Comparison of ENCODE assay signal across 9 mouse cellular contexts in genomic region chr8:71324848-71325247, GRCm38 (mm10). TPM values are rescaled to one million over a fixed set of nuclear protein-coding genes. Genes with fewer than 3 reads are reported as not detected.
DNase-seq lines count a peak whose midpoint lies in the region; ATAC-seq and TF ChIP-seq lines count a peak whose summit lies in the region.
"Had no signal": no experiment of that assay in that cellular context is flagged by ENCODE, and none has a peak within 500 bp of the region (broad histone marks: within the 10 kb centered on the region; RNA-seq: fewer than 3 reads in every experiment).

No protein-coding gene starts in this region.

- H3K4me1 ChIP-seq in kidney, adult 2 months (ENCODE audit: control insufficient read depth, insufficient read depth, low read length), result no peaks in the 10 kb centered on the region
- no peaks in the 10 kb centered on the region for H3K4me1 ChIP-seq in kidney, embryonic 14.5 days (ENCODE audit: control insufficient read depth, insufficient read depth, low read length)
- no peaks in the 10 kb centered on the region for H3K4me1 ChIP-seq in G1E (ENCODE audit: insufficient read depth, low read depth, low read length)
- no peaks in the 10 kb centered on the region for H3K4me1 ChIP-seq in embryonic facial prominence, embryonic 14.5 days (ENCODE audit: control insufficient read depth, insufficient read depth, low read length)
- no peaks in the 10 kb centered on the region for H3K4me1 ChIP-seq in liver, embryonic 16.5 days (ENCODE audit: control insufficient read depth, low read depth, low read length)
- H3K4me1 ChIP-seq in hindbrain, embryonic 11.5 days (replicated peaks; ENCODE audit: control insufficient read depth, insufficient read depth, low read length), result no peaks in the 10 kb centered on the region

- no peak overlapping the region for H3K9ac ChIP-seq in kidney, embryonic 14.5 days (ENCODE audit: low read depth, low read length)
- H3K9ac ChIP-seq in embryonic facial prominence, embryonic 14.5 days (ENCODE audit: low read depth, low read length), result no peak overlapping the region
- no peak overlapping the region for H3K9ac ChIP-seq in liver, embryonic 16.5 days (ENCODE audit: low read depth, low read length)
- H3K9ac ChIP-seq in hindbrain, embryonic 11.5 days (ENCODE audit: low read depth, low read length), result no peak overlapping the region

- no peak overlapping the region for H3K27ac ChIP-seq in kidney, adult 2 months (ENCODE audit: insufficient read depth, low read depth, low read length)
- H3K27ac ChIP-seq in kidney, embryonic 14.5 days (ENCODE audit: low read depth, low read length), result no peak overlapping the region
- H3K27ac ChIP-seq in embryonic facial prominence, embryonic 14.5 days (replicated peaks; ENCODE audit: low read depth, low read length), result no peak overlapping the region
- H3K27ac ChIP-seq in liver, embryonic 16.5 days (ENCODE audit: low read length), result no peak overlapping the region
- no peak overlapping the region for H3K27ac ChIP-seq in hindbrain, embryonic 11.5 days (ENCODE audit: low read depth, low read length)

- H3K36me3 ChIP-seq in kidney, adult 2 months (ENCODE audit: control insufficient read depth, insufficient read depth, low read length), result no peaks in the 10 kb centered on the region
- H3K36me3 ChIP-seq in kidney, embryonic 14.5 days (ENCODE audit: control insufficient read depth, insufficient read depth, low read length), result peaks cover 58% of the 10 kb centered on the region
- H3K36me3 ChIP-seq in G1E (replicated peaks), result peaks cover 94% of the 10 kb centered on the region
- H3K36me3 ChIP-seq in embryonic facial prominence, embryonic 14.5 days (ENCODE audit: control insufficient read depth, insufficient read depth, low read length), result peaks cover 73% of the 10 kb centered on the region
- peaks cover 27% of the 10 kb centered on the region for H3K36me3 ChIP-seq in liver, embryonic 16.5 days (ENCODE audit: control insufficient read depth, insufficient read depth)
- H3K36me3 ChIP-seq in hindbrain, embryonic 11.5 days (ENCODE audit: control insufficient read depth, insufficient read depth, low read length), result peaks cover 8% of the 10 kb centered on the region; the same call in 1 of the 2 replicates

- TF ChIP-seq CTCF in kidney, adult 2 months (conservative IDR thresholded peaks at IDR 0.05; ENCODE audit: insufficient read depth, insufficient read length, low read depth, low read length), result peak; percentile 82
- TF ChIP-seq CTCF in G1E (IDR thresholded peaks at IDR 0.05; ENCODE audit: low read depth, low read length), result no peak

- H3K4me3 ChIP-seq in kidney, adult 2 months (ENCODE audit: insufficient read depth, low read depth, low read length), result no peak overlapping the region
- H3K4me3 ChIP-seq in kidney, embryonic 14.5 days (ENCODE audit: low read length), result no peak overlapping the region
- no peak overlapping the region for H3K4me3 ChIP-seq in G1E (ENCODE audit: low read depth, low read length)
- H3K4me3 ChIP-seq in embryonic facial prominence, embryonic 14.5 days (ENCODE audit: low read depth, low read length), result no peak overlapping the region
- no peak overlapping the region for H3K4me3 ChIP-seq in liver, embryonic 16.5 days (ENCODE audit: low read depth, low read length)
- H3K4me3 ChIP-seq in hindbrain, embryonic 11.5 days (ENCODE audit: low read depth, low read length), result no peak overlapping the region
- H3K4me3 ChIP-seq: megakaryocyte, embryonic 14.5 days had no signal

- 86% methylated on average over 1 of the region's 1 CpGs for WGBS in kidney, adult 2 months
- 85% methylated on average over 1 of the region's 1 CpGs for WGBS in kidney, embryonic 14.5 days
- 100% methylated on average over 1 of the region's 1 CpGs for WGBS in embryonic facial prominence, embryonic 14.5 days
- WGBS in liver, embryonic 16.5 days (ENCODE audit: insufficient replicate concordance), result 100% methylated on average over 1 of the region's 1 CpGs
- 100% methylated on average over 1 of the region's 1 CpGs for WGBS in hindbrain, embryonic 11.5 days

- no peaks in the 10 kb centered on the region for H3K9me3 ChIP-seq in kidney, embryonic 14.5 days (ENCODE audit: control insufficient read depth, low read length)
- no peaks in the 10 kb centered on the region for H3K9me3 ChIP-seq in G1E (replicated peaks)
- H3K9me3 ChIP-seq in embryonic facial prominence, embryonic 14.5 days (ENCODE audit: control insufficient read depth, low read length), result no peaks in the 10 kb centered on the region
- no peaks in the 10 kb centered on the region for H3K9me3 ChIP-seq in liver, embryonic 16.5 days (replicated peaks; ENCODE audit: control insufficient read depth, low read length)
- no peaks in the 10 kb centered on the region for H3K9me3 ChIP-seq in hindbrain, embryonic 11.5 days (ENCODE audit: control insufficient read depth, low read length)
- H3K9me3 ChIP-seq: megakaryocyte, embryonic 14.5 days had no signal

- peak; percentile 45 for DNase-seq in kidney, adult 2 months
- DNase-seq in G1E (ENCODE audit: low spot score), result peak; percentile 21
- DNase-seq in embryonic facial prominence, embryonic 14.5 days (ENCODE audit: low spot score), result peak; percentile 5
- no peak for DNase-seq in right cerebral cortex, postnatal 36 days (ENCODE audit: low spot score in 2 of 2)
- DNase-seq in cerebellum, adult 9-11 months, result no peak
- no peak for DNase-seq in hindbrain, embryonic 11.5 days (ENCODE audit: low spot score)

- no peak overlapping the region for H3K4me2 ChIP-seq in kidney, embryonic 14.5 days (replicated peaks; ENCODE audit: low read depth, low read length)
- H3K4me2 ChIP-seq in embryonic facial prominence, embryonic 14.5 days (ENCODE audit: low read depth, low read length), result no peak overlapping the region
- no peak overlapping the region for H3K4me2 ChIP-seq in liver, embryonic 16.5 days (ENCODE audit: low read depth, low read length)
- H3K4me2 ChIP-seq in hindbrain, embryonic 11.5 days (replicated peaks; ENCODE audit: low read depth, low read length), result no peak overlapping the region

- no peak for ATAC-seq in kidney, embryonic 14.5 days (ENCODE audit: low FRiP score, low TSS enrichment)
- ATAC-seq in G1E (ENCODE audit: extremely low read depth, insufficient number of reproducible peaks, low FRiP score, poor library complexity, severe bottlenecking), result no peak
- ATAC-seq in embryonic facial prominence, embryonic 14.5 days (ENCODE audit: low read depth), result no peak
- peak; percentile 30; the same call in 1 of the 2 replicates for ATAC-seq in liver, embryonic 16.5 days (ENCODE audit: low read depth)
- no peak for ATAC-seq in hindbrain, embryonic 11.5 days (ENCODE audit: low FRiP score)

- no peaks in the 10 kb centered on the region for H3K27me3 ChIP-seq in kidney, adult 2 months (replicated peaks; ENCODE audit: control insufficient read depth, insufficient read depth, low read length)
- no peaks in the 10 kb centered on the region for H3K27me3 ChIP-seq in kidney, embryonic 14.5 days (ENCODE audit: control insufficient read depth, insufficient read depth, low read length)
- H3K27me3 ChIP-seq in G1E (ENCODE audit: insufficient read depth, low read length), result no peaks in the 10 kb centered on the region
- H3K27me3 ChIP-seq in embryonic facial prominence, embryonic 14.5 days (replicated peaks; ENCODE audit: control insufficient read depth, insufficient read depth, low read length), result no peaks in the 10 kb centered on the region
- H3K27me3 ChIP-seq in liver, embryonic 16.5 days (ENCODE audit: control insufficient read depth, insufficient read depth, low read depth, low read length), result no peaks in the 10 kb centered on the region
- no peaks in the 10 kb centered on the region for H3K27me3 ChIP-seq in hindbrain, embryonic 11.5 days (ENCODE audit: control insufficient read depth, insufficient read depth, low read length)
- H3K27me3 ChIP-seq: megakaryocyte, embryonic 14.5 days had no signal

- TF ChIP-seq POLR2A in kidney, adult 2 months (IDR thresholded peaks at IDR 0.05; ENCODE audit: low read depth, low read length), result no peak

RNA-seq across cellular contexts. Expression of gene Use1, which starts 41.8 kb away (rescaled TPM):
- 111 and 127 TPM in 2 replicates for polyA plus RNA-seq in kidney, adult 2 months (2012; rRNA removed)
- polyA plus RNA-seq in kidney, embryonic 14.5 days (2014; fragmentation: Nextera tagmentation; extraction: Ambion mirVana), result 112 and 115 TPM in 2 replicates
- 23.3 and 34.5 TPM in 2 replicates for total RNA-seq in G1E (2014; fragmentation: Nextera tagmentation)
- total RNA-seq in G1E (2017), result 70.8 and 81.0 TPM in 2 replicates
- 151 and 198 TPM in 2 replicates for polyA plus RNA-seq in G1E (2012)
- 106 and 115 TPM in 2 replicates for polyA plus RNA-seq in embryonic facial prominence, embryonic 14.5 days (2014; fragmentation: Nextera tagmentation; extraction: Ambion mirVana)
- 40.7 and 41.2 TPM in 2 replicates for polyA plus RNA-seq in liver, embryonic 16.5 days (2015; fragmentation: Nextera tagmentation; extraction: Ambion mirVana)
- 77.8 and 78.6 TPM in 2 replicates for polyA plus RNA-seq in hindbrain, embryonic 11.5 days (2014; fragmentation: Nextera tagmentation; extraction: Ambion mirVana)

RNA-seq across cellular contexts. Expression of gene Ocel1, which starts 46.2 kb away (rescaled TPM):
- 12.5 and 14.2 TPM in 2 replicates for polyA plus RNA-seq in kidney, adult 2 months (2012; rRNA removed)
- polyA plus RNA-seq in kidney, embryonic 14.5 days (2014; fragmentation: Nextera tagmentation; extraction: Ambion mirVana), result 4.6 and 5.2 TPM in 2 replicates
- total RNA-seq in G1E (2014; fragmentation: Nextera tagmentation) (4.7 and 6.2 TPM in 2 replicates), G1E (2017) (18.0 and 25.8 TPM in 2 replicates)
- polyA plus RNA-seq in G1E (2012), result 32.3 and 37.6 TPM in 2 replicates
- 3.8 and 4.0 TPM in 2 replicates for polyA plus RNA-seq in embryonic facial prominence, embryonic 14.5 days (2014; fragmentation: Nextera tagmentation; extraction: Ambion mirVana)
- polyA plus RNA-seq in liver, embryonic 16.5 days (2015; fragmentation: Nextera tagmentation; extraction: Ambion mirVana), result 3.9 and 4.7 TPM in 2 replicates
- polyA plus RNA-seq in hindbrain, embryonic 11.5 days (2014; fragmentation: Nextera tagmentation; extraction: Ambion mirVana), result 3.0 and 3.7 TPM in 2 replicates

RNA-seq across cellular contexts. Expression of gene Haus8, which starts 52.1 kb away (rescaled TPM):
- 3.1 and 3.6 TPM in 2 replicates for polyA plus RNA-seq in kidney, adult 2 months (2012; rRNA removed)
- polyA plus RNA-seq in kidney, embryonic 14.5 days (2014; fragmentation: Nextera tagmentation; extraction: Ambion mirVana), result 53.3 and 55.5 TPM in 2 replicates
- 17.8 and 18.3 TPM in 2 replicates for total RNA-seq in G1E (2014; fragmentation: Nextera tagmentation)
- 50.2 and 51.1 TPM in 2 replicates for total RNA-seq in G1E (2017)
- 18.1 and 25.5 TPM in 2 replicates for polyA plus RNA-seq in G1E (2012)
- 46.2 and 48.7 TPM in 2 replicates for polyA plus RNA-seq in embryonic facial prominence, embryonic 14.5 days (2014; fragmentation: Nextera tagmentation; extraction: Ambion mirVana)
- 42.8 and 47.1 TPM in 2 replicates for polyA plus RNA-seq in liver, embryonic 16.5 days (2015; fragmentation: Nextera tagmentation; extraction: Ambion mirVana)
- polyA plus RNA-seq in hindbrain, embryonic 11.5 days (2014; fragmentation: Nextera tagmentation; extraction: Ambion mirVana), result 56.5 and 61.7 TPM in 2 replicates

RNA-seq across cellular contexts. Expression of gene Myo9b, which starts 52.3 kb away (rescaled TPM):
- 11.4 and 12.0 TPM in 2 replicates for polyA plus RNA-seq in kidney, adult 2 months (2012; rRNA removed)
- 14.6 and 23.7 TPM in 2 replicates for polyA plus RNA-seq in kidney, embryonic 14.5 days (2014; fragmentation: Nextera tagmentation; extraction: Ambion mirVana)
- total RNA-seq in G1E (2014; fragmentation: Nextera tagmentation) (40.0 and 44.7 TPM in 2 replicates), G1E (2017) (43.9 and 46.2 TPM in 2 replicates)
- 58.6 TPM in 2 replicates for polyA plus RNA-seq in G1E (2012)
- polyA plus RNA-seq in embryonic facial prominence, embryonic 14.5 days (2014; fragmentation: Nextera tagmentation; extraction: Ambion mirVana), result 24.1 and 26.0 TPM in 2 replicates
- 7.4 and 7.8 TPM in 2 replicates for polyA plus RNA-seq in liver, embryonic 16.5 days (2015; fragmentation: Nextera tagmentation; extraction: Ambion mirVana)
- polyA plus RNA-seq in hindbrain, embryonic 11.5 days (2014; fragmentation: Nextera tagmentation; extraction: Ambion mirVana), result 16.1 and 17.4 TPM in 2 replicates

RNA-seq across cellular contexts. Expression of gene Nr2f6, which starts 56.9 kb away (rescaled TPM):
- 177 and 264 TPM in 2 replicates for polyA plus RNA-seq in kidney, adult 2 months (2012; rRNA removed)
- 134 and 149 TPM in 2 replicates for polyA plus RNA-seq in kidney, embryonic 14.5 days (2014; fragmentation: Nextera tagmentation; extraction: Ambion mirVana)
- total RNA-seq in G1E (2014; fragmentation: Nextera tagmentation), result 6.4 and 8.6 TPM in 2 replicates
- 9.7 and 17.0 TPM in 2 replicates for total RNA-seq in G1E (2017)
- polyA plus RNA-seq in G1E (2012), result 36.0 and 47.8 TPM in 2 replicates
- 57.2 and 61.9 TPM in 2 replicates for polyA plus RNA-seq in embryonic facial prominence, embryonic 14.5 days (2014; fragmentation: Nextera tagmentation; extraction: Ambion mirVana)
- polyA plus RNA-seq in liver, embryonic 16.5 days (2015; fragmentation: Nextera tagmentation; extraction: Ambion mirVana), result 13.9 and 17.2 TPM in 2 replicates
- polyA plus RNA-seq in hindbrain, embryonic 11.5 days (2014; fragmentation: Nextera tagmentation; extraction: Ambion mirVana), result 69.5 and 78.3 TPM in 2 replicates

Comparison
In these comparisons a context has a peak if more than half of its experiments do, and no peak if none do; other contexts are left out.
1. DNase-seq: peak in kidney, adult 2 months (single experiment), G1E (single experiment) and embryonic facial prominence, embryonic 14.5 days (single experiment); none in right cerebral cortex, postnatal 36 days (0 of 2), cerebellum, adult 9-11 months (single experiment) and hindbrain, embryonic 11.5 days (single experiment).